Mouse (Mus musculus): ENCODE results near the gene Bcl6b.

- no peak for TF ChIP-seq POLR2A (IDR thresholded peaks at IDR 0.05; ENCODE audit: low read depth, low read length)
- no peak for TF ChIP-seq CTCF (IDR thresholded peaks at IDR 0.05; ENCODE audit: extremely low read depth, insufficient read depth, insufficient read length, insufficient replicate concordance)
Observed at GRCm38 (mm10) chr11:70227126-70227525, 2.5 kb downstream of the Bcl6b start.

Data from spleen, adult 2 months (tissue).